Mouse (Mus musculus) embryo, embryonic 10.5 days (tissue): ENCODE results near the gene Spen.

ENCODE experiments used
- DNase-seq: peaks from one replicate; pipeline ENCODE4 v3.0.0-alpha.2; 2015; ENCODE audit warnings: low spot score

The Spen gene

DNA sequence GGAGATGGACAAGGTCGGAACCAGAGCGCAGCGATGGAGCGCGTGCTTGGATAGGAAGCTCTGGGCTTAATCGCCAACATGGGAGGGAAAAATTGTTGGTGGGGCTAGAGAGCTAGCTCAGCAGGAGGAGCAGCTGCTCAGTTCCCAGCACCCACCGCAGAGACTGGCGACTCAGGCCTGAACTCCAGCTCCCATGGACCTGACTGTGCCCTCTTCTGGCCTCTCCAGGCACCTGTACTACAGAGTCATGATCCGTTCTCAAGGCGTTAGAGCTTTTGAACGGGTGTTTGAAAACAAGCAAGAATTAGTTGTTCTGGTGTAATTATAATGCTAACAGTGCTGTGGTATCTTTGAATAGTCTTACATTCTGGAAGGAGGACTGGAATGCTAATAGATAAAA lies 9.5 kb downstream of the Spen start:
- no peak for DNase-seq

DNA sequence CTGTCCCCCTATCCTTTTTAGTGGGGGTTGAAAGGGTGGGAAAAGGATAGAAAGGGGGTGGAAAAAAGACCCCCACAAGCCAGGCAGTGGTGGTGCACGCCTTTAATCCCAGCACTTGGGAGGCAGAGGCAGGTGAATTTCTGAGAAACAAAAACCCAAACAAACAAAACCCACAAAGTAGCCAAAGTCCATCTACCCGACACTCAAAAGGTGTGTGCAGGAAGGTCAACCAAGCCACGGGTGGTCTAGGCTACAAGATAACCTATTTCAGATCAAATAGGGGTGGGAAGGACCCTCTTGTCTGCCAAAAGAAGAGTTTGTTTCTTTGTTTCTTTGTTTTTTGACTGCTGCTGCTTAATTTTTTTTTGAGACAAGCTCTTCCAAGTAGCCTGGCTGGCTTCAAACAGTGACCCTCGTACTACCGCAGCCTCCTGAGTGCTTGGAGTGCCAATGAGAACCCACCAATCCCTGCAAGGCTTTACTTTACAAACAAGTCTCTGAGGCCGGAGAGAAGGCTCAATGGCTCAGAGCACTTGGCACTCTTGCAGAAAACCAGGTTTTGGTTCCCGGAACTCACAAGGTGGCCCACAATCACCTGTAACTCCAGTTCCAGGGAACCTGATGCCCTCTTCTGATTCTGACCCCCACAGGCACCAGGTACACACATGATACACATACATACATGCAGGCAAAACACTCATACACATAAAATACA lies 11.3 kb downstream of the Spen start:
- DNase-seq = no peak

GRCm38 (mm10) chr4:141525940-141526339 lies 12.5 kb downstream of the Spen start:
- no peak for DNase-seq

DNA sequence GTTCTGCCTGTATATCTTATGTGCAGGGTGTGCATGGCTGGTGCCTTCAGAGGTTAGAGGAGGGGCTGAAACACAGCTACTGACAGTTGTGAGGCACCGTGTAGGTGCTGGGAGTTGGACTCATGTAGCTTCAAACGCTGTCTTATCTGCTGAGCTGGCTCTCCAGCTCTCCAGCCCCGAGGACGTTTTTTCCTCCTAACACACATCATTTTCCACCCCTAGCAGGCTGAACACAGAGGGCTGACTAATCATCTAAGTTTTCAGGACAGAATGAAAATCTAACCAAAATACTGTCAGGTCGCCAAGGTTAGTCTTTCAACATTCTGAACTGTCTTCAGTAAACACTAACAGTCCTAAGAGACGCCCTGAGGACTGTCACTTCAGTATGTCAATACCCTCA lies 13.7 kb downstream of the Spen start:
- no peak for DNase-seq

DNA sequence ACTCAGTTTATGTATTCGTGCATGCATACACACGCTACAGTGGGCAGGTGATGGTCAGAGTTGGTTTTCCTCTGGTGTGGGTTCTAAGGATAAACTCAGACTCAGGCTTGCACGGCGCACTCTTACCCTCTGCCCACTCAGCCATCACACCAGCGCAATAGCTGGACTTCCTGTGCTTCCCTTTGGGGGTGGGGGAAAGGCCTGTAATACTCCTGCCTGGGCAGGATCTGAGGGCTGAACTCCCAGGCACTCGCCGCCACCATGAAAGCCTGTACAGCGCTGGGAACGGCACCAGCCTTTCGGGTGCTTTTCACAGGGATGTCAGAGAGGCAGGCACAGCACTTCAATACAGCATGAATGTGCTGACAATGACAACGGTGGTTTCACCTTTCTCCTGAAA lies 15.3 kb downstream of the Spen start:
- DNase-seq = no peak

GRCm38 (mm10) chr4:141518386-141518785 lies 20.0 kb downstream of the Spen start:
- DNase-seq = no peak

DNA sequence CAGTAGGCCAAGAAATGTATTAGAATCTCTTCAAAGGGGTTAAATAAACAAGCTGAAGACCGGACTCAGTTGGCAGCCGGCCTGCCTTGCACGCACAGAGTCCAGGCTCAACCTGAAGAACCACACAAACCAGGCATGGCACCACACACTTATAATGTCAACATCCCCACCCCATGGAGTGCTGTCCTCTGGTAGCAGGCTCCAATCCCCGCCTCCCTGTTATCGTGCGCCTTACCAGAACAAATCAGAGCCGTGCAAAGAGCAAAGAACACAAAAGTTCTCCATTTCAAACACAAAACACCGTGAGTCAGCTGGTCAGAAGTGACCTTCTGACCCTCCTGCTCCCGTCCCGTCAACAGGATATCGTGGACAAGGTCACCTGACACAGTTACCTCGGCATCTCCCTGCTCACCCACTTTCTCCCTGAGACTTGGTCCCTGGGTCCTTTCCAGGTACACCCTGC lies 24.2 kb downstream of the Spen start:
- no peak for DNase-seq

DNA sequence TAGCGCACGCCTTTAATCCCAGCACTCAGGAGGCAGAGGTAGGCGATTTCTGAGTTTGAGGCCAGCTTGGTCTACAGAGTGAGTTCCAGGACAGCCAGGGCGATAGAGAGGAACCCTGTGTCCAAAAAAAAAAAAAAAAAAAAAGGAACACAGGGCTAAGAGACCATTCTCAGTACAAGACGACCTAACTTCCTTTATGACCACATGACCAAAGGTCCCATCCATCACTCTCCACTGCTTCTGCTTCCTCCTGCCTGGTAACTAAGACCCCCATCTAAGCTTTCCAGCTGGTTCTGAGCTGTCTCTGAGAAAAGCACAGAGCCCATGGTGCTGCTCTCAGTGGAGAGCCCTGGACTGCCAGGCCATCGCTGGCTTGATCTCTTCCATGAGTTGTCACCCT lies 26.3 kb downstream of the Spen start:
- DNase-seq = no peak

- DNase-seq = no peak
These were observed 27.9 kb downstream of the Spen start for GRCm38 (mm10) chr4:141510457-141510856.

- no peak for DNase-seq
These were observed 31.5 kb downstream of the Spen start for GRCm38 (mm10) chr4:141506893-141507292.

DNA sequence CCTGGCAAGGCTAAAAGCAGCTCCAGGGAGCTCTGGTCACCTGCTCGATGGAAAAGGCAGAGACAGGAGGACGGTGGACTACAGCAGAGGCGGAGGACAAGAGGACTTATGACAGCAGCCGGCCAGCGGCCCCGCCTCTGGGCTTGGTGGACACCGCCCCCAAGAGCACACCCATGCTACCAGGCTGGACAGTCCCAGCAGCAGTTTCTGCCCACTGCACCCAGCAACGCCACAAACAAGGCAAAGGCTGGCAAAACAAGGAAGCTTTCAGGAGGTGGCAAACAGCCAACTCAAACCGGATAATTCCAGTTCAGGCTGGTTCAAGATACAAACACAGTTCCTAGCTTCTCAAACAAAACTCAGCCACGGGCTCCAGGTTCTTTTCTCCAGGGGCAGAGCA lies 32.0 kb downstream of the Spen start:
- no peak for DNase-seq

GRCm38 (mm10) chr4:141505810-141506209 lies 32.6 kb downstream of the Spen start:
- DNase-seq = no peak

GRCm38 (mm10) chr4:141504471-141504870 lies 33.9 kb downstream of the Spen start:
- DNase-seq = no peak

- DNase-seq = no peak
These were observed 35.7 kb downstream of the Spen start for GRCm38 (mm10) chr4:141502723-141503122.

GRCm38 (mm10) chr4:141501058-141501457 lies 37.3 kb downstream of the Spen start:
- DNase-seq = no peak

DNA sequence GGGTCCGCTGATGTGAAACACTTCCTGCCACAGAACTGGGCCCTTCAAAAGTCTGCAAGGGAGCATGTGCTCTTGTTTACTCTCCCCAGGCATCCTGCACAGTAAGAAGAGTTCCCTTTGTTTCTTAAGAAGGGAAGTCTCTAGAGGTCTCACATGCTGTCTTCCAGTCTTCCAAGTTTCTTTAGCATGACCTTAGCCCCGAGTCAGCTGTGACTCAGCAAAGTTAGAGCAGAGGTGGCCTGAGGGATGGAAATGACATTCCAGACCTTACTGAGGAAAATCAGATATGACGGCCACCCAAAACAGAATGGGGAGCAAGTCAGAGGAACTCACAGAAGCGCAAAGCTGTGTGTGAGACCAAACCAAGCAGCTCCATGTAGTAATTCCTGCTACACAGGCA lies 37.8 kb downstream of the Spen start:
- DNase-seq = no peak

- DNase-seq = no peak
These were observed 49.7 kb downstream of the Spen start for GRCm38 (mm10) chr4:141488670-141489069.

- no peak for DNase-seq
These were observed 50.8 kb downstream of the Spen start for GRCm38 (mm10) chr4:141487581-141487980.

DNA sequence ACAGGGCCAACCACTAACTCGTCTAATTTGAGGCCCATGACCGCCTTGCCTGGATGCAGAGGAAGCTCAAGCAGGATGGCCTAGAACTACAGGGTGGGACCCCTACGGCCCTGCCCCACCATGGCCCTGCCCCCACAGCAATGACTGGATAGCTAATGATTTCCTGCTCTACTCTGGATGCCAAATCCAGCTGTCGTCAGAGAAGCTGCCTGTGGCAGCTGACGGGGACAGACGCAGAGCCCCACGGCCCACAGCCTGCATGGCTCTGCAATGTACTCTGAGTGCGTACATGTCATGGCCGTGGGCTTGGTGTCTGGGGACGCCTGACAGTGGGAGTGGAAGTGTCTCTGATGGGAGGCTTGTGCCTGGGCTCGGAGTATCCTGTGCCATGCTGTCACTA lies 54.3 kb downstream of the Spen start:
- no peak for DNase-seq

- no peak for DNase-seq
These were observed 59.0 kb downstream of the Spen start for GRCm38 (mm10) chr4:141479411-141479810.

DNA sequence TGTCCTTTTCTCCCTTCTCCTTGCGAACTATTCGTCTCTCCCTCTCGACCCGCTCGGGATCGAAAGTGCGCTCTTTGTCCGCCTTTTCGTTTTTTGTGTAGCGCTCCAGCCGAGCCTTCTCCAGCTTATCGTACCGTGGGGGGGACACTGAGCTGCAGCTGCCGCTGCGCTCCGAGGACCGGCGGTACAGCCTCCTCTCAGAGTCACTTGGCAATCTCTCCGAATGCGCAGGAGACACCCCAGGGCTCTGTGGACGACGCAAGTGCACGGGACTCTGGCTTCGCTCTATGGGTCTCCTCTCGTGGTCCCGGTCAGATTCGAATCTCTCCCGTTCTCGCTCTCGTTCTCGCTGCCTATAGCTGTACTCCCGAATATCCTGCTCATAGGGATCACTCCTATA lies 59.6 kb downstream of the Spen start:
- no peak for DNase-seq

- DNase-seq = no peak
These were observed 60.2 kb downstream of the Spen start for GRCm38 (mm10) chr4:141478225-141478624.

GRCm38 (mm10) chr4:141477681-141478102 lies 60.7 kb downstream of the Spen start:
- no peak for DNase-seq

- DNase-seq = no peak
These were observed 64.0 kb downstream of the Spen start for GRCm38 (mm10) chr4:141474431-141474830.
